Mouse (Mus musculus): ENCODE measurements at regions not wholly inside any gene's neighbourhood (a gene's known extent, or its start where the extent isn't known, plus 50 kb on each side); places are given as distances from the start of the nearest gene placed in this dataset.

GRCm38 (mm10) chr3:134605356-134605771 lies 223.4 kb upstream of the Tacr3 start:
- DNase-seq (ENCODE audit: low spot score): no peak

GRCm38 (mm10) chr3:134610244-134610643 lies 218.6 kb upstream of the Tacr3 start:
- DNase-seq (ENCODE audit: low spot score): no peak

- no peak for DNase-seq (ENCODE audit: low spot score)
Measured at GRCm38 (mm10) chr3:134611516-134612297, 217.1 kb upstream of the Tacr3 start.

GRCm38 (mm10) chr3:134612298-134612616 lies 216.6 kb upstream of the Tacr3 start:
- no peak for DNase-seq (ENCODE audit: low spot score)

- no peak for DNase-seq (ENCODE audit: low spot score)
Measured at GRCm38 (mm10) chr3:134629166-134630134, 199.4 kb upstream of the Tacr3 start.

GRCm38 (mm10) chr3:134630135-134630516 lies 198.7 kb upstream of the Tacr3 start:
- no peak for DNase-seq (ENCODE audit: low spot score)

GRCm38 (mm10) chr3:134648727-134649445 lies 179.9 kb upstream of the Tacr3 start:
- DNase-seq (ENCODE audit: low spot score): no peak

- DNase-seq (ENCODE audit: low spot score): no peak
Measured at GRCm38 (mm10) chr3:134654051-134654450, 174.8 kb upstream of the Tacr3 start.

- no peak for DNase-seq (ENCODE audit: low spot score)
Measured at GRCm38 (mm10) chr3:134694893-134695292, 133.9 kb upstream of the Tacr3 start.

GRCm38 (mm10) chr3:134718620-134719019 lies 110.2 kb upstream of the Tacr3 start:
- no peak for DNase-seq (ENCODE audit: low spot score)

GRCm38 (mm10) chr3:134735684-134736083 lies 93.1 kb upstream of the Tacr3 start:
- no peak for DNase-seq (ENCODE audit: low spot score)

GRCm38 (mm10) chr3:134761108-134761507 lies 67.7 kb upstream of the Tacr3 start:
- DNase-seq (ENCODE audit: low spot score): no peak

GRCm38 (mm10) chr3:134763264-134763936 lies 65.4 kb upstream of the Tacr3 start:
- DNase-seq (ENCODE audit: low spot score): no peak
